Mouse (Mus musculus) erythroblast, embryonic 14.5 days (primary cell): Measurements from ENCODE around the gene Cdkal1.

Source experiments
- GATA1 ChIP-seq: IDR thresholded peaks from 2 replicates; pipeline ENCODE4 v1.6.1; 2012; ENCODE audit warnings: low read length, inconsistent platforms, mixed read lengths
- TAL1 ChIP-seq: IDR thresholded peaks from 3 replicates; pipeline ENCODE4 v1.6.1; 2012; ENCODE audit warnings: low read length, inconsistent platforms, mixed read lengths

DNA sequence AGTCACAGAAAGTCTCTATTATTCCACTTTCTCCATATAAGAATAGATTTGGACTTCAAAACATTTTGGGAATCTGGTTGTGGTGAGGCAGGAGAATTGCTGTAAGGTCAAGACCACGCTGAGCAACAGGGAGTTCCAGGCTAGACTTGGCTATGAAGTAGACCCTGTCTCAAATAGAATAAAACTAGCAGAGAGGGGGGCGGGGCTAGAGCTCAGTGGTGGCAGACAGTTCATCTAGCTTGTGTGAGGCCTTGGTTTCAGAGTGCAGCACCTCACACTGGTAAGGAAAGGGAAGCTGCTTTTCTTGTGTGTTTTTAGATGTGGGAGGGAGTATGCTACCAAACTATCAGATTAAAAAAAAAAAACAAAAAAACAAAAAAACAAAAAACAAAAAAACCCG lies 694.0 kb downstream of the Cdkal1 start:
- TF ChIP-seq GATA1 (no peak), TAL1 (no peak)
